Mouse (Mus musculus) gastrocnemius, adult 8-10 months (tissue): Measurements from ENCODE around the gene Gps2. TPM values are rescaled to one million over a fixed set of nuclear protein-coding genes. Genes with fewer than 3 reads are reported as not detected.
"Not testable (repeated sequence)": the region's sequence is repeated elsewhere in the genome, so short reads cannot be mapped to it uniquely, and the experiment has no call there.

ENCODE experiments used
- DNase-seq, 2 experiments: peaks; one replicate each; pipeline ENCODE4 v3.0.0; 2022; ENCODE audit warnings: low spot score in 2 of 2
- total RNA-seq, 4 experiments: library from RNA; stranded (reverse); gene quantifications; 2 replicates each; pipeline ENCODE4 v1.2.4; 2022

The Gps2 gene
- total RNA-seq, 4 experiments from 2014 or later, result 38.6 to 53.2 (median 50.3) TPM

GRCm38 (mm10) chr11:69916652-69917378 is 3.1 kb downstream of the Gps2 start:
- DNase-seq, result not testable (repeated sequence)

DNA sequence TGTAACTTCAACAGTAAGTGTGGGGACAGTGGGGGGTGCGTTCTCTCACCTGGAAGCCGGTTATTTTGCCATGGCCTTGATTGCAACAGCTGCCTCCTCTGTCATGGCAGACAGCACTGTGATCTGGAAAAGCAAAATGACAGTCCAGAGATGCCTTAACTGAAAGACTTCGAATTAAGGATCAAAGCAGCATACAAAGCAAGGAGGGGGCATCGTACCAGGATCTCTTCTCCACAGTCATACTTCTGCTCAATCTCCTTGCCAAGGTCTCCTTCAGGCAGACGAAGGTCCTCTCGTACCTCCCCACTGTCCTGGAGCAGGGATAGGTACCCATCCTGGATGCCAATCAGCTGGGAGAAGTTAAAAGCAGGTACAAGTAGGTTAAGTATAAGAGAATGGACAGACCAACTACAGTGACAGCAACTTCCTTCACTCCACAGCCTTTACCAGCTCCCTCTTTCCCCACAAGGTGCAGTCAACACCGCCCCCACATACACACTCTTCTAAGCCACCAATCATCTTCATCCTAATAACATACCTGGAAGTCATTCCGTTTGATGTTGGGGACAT is 3.8 kb downstream of the Gps2 start:
- no peak for DNase-seq

- DNase-seq, result no peak
These were observed 4.4 kb downstream of the Gps2 start for GRCm38 (mm10) chr11:69918118-69918517.

GRCm38 (mm10) chr11:69919053-69919452 is 5.4 kb downstream of the Gps2 start:
- DNase-seq, result no peak

DNA sequence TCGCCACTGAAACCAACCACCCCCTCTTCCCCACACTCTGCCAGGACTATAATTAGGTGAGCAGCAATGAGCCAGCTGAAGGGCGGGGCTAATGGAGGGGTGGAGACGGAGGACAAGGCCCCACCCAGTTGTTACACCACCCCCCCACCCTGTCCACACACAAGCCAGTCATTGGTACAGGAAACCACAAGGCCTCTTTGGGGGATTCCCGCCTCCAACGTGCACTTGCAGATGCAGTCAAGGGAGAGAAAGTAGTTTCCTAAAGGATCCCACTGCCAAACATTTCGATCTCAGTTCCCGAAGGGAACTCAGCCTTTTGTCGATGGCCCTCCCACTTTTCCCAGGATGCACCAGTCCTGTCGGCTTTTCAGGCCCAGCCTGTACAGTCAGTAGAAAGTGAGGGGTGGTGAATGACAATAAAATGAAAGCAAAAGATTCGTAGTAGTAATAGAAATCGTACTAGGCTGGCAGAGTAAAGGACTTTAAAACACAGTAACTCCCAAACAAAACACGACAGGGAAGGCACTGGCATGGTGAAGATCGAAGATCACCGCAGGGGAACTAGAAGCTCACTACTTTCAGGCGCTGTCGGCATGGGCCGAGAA is 6.1 kb downstream of the Gps2 start:
- DNase-seq, result peak; percentile 75 to 83

GRCm38 (mm10) chr11:69920266-69921031 is 6.8 kb downstream of the Gps2 start:
- no peak for DNase-seq

GRCm38 (mm10) chr11:69921114-69922011 is 7.7 kb downstream of the Gps2 start, which contains the start of gene Eif5a:
Gene Eif5a (minus strand): TSS chr11:69921958.
- DNase-seq, result peak; percentile 100

GRCm38 (mm10) chr11:69922012-69922756 is 8.5 kb downstream of the Gps2 start:
- DNase-seq, result no peak

DNA sequence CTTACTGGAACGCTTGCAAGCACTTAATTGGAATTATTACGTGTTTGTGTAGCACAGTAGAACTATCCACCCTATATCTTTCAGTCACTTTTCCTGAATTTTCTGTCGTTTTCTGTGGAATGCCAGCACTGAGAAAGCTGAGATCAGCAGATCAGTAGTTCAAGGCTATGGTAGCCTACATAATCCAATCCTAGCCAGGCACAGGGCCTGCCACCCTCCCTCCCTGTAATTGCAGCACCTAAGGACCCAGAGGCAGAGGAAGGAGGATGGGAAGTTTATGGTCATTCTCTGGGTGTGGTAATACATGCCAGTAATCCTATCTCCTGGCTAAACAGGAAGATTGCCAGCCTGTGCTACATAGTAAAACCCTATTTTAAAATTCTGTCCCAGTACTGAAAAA is 9.1 kb downstream of the Gps2 start:
- no peak for DNase-seq

GRCm38 (mm10) chr11:69927501-69927900 is 13.8 kb downstream of the Gps2 start:
- DNase-seq, result no peak

- no peak for DNase-seq
These were observed 16.0 kb downstream of the Gps2 start for GRCm38 (mm10) chr11:69929712-69930111.

- DNase-seq, result not testable (repeated sequence)
These were observed 16.5 kb downstream of the Gps2 start for GRCm38 (mm10) chr11:69930176-69930575.

- DNase-seq, result no peak
These were observed 17.4 kb downstream of the Gps2 start for GRCm38 (mm10) chr11:69930967-69931537.

- DNase-seq, result no peak
These were observed 18.1 kb downstream of the Gps2 start for GRCm38 (mm10) chr11:69931769-69932168.

- no peak for DNase-seq
These were observed 18.6 kb downstream of the Gps2 start for GRCm38 (mm10) chr11:69932254-69932653.

- DNase-seq, result no peak
These were observed 19.4 kb downstream of the Gps2 start for GRCm38 (mm10) chr11:69933066-69933465.

GRCm38 (mm10) chr11:69934169-69934568 is 20.5 kb downstream of the Gps2 start:
- DNase-seq, result peak; percentile 88 to 89

- no peak for DNase-seq
These were observed 21.0 kb downstream of the Gps2 start for GRCm38 (mm10) chr11:69934681-69935080.

DNA sequence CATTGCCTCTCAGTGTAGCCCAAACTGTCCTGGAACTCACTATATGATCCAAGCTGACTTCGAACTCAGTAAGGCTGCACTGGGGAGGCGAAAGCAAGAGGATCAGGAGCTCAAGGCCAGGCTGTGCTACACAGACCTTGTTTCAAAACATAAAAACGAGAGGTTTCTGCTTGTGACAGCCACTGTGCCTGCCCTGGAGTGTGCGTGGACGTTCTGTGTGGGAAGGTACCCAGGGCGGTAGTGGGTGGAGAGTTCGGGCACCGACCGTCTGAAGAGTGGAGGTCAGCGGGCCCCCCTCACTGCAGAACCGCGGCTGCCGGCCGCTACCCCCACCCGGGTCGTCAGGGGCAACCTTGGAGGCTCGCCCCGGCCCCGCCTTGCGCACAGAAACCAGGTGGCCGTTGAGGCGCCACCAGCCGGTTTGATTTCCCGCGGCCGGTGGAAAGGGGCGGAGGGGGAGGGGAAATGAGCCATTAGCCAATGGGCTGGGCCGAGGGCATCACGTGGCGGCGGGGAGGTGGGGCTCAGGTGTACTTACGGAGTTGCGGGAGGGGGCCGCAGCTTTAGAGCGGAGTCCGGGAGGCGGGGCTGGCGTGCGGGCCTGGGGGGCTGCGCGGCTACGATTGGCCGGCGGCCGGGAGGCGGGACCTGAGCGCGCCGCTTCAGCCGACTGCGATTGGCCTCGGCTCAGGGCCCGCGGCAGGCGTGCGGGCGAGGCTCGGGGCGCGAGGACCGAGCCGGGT is 21.6 kb downstream of the Gps2 start, which contains the start of gene Ybx2:
Ybx2 (plus strand) TSS at position 660 of the 743 bp plus-strand sequence.
- DNase-seq, result peak; percentile 77 to 86
